Mouse (Mus musculus) midbrain, embryonic 14.5 days (tissue): ENCODE measurements at regions not wholly inside any gene's neighbourhood (a gene's known extent, or its start where the extent isn't known, plus 50 kb on each side); places are given as distances from the start of the nearest gene placed in this dataset.

Experiments used
- ATAC-seq: fragments of 200-750 bp; cut with Nextera tagmentation; 2 replicates; pipeline ENCODE4 v1.8.0; 2017; ENCODE audit warnings: moderate number of reproducible peaks, moderate library complexity; ENCODE audit not compliant: low FRiP score, low TSS enrichment
- DNase-seq: peaks from one replicate; pipeline ENCODE4 v3.0.0-alpha.2; 2015
- H3K27ac ChIP-seq: fragments of 300-500 bp; sonication (generic); replicated peaks from 2 replicates; pipeline ENCODE4 v1.5.1; 2014; ENCODE audit warnings: mild to moderate bottlenecking, low read depth, low read length, moderate library complexity
- H3K27me3 ChIP-seq: fragments of 300-500 bp; sonication (generic); 2 replicates; pipeline ENCODE4 v1.6.1; 2014; ENCODE audit warnings: low read length, control low read depth, mixed read lengths; ENCODE audit not compliant: control insufficient read depth, insufficient read depth
- H3K36me3 ChIP-seq: fragments of 300-500 bp; sonication (generic); 2 replicates; pipeline ENCODE4 v1.6.1; 2014; ENCODE audit warnings: low read length, control low read depth; ENCODE audit not compliant: control insufficient read depth, insufficient read depth
- H3K4me1 ChIP-seq: fragments of 300-500 bp; sonication (generic); 2 replicates; pipeline ENCODE4 v1.6.1; 2014; ENCODE audit warnings: mild to moderate bottlenecking, antibody characterized with exemption, low read length, control low read depth; ENCODE audit not compliant: control insufficient read depth, insufficient read depth
- H3K4me2 ChIP-seq: fragments of 300-500 bp; sonication (generic); 2 replicates; pipeline ENCODE4 v1.6.1; 2014; ENCODE audit warnings: mild to moderate bottlenecking, low read length, moderate library complexity
- H3K4me3 ChIP-seq: fragments of 300-500 bp; sonication (generic); replicated peaks from 2 replicates; pipeline ENCODE4 v1.5.1; 2014; ENCODE audit warnings: low read depth, low read length
- H3K9ac ChIP-seq: fragments of 300-500 bp; sonication (generic); replicated peaks from 2 replicates; pipeline ENCODE4 v1.6.1; 2014; ENCODE audit warnings: mild to moderate bottlenecking, low read length, moderate library complexity
- H3K9me3 ChIP-seq: fragments of 300-500 bp; sonication (generic); 2 replicates; pipeline ENCODE4 v1.6.1; 2016; ENCODE audit warnings: low read length, control low read depth, mixed read lengths; ENCODE audit not compliant: control insufficient read depth
- WGBS: fragments of 180-500 bp; shearing (Covaris S2); extraction: QIAGEN DNeasy Blood & Tissue Kit; methylation state at CpG from one replicate; pipeline ENCODE4 v1.1.7; 2014; 5-methylcytosine and 5-hydroxymethylcytosine counted together

- Histone ChIP-seq H3K27me3 (no peaks in the 10 kb centered on the region), H3K4me2 (no peak overlapping the region), H3K27ac (no peak overlapping the region), H3K9me3 (no peaks in the 10 kb centered on the region), H3K36me3 (no peaks in the 10 kb centered on the region), H3K9ac (no peak overlapping the region), H3K4me1 (peaks cover 7% of the 10 kb centered on the region; the same call in 1 of the 2 replicates), H3K4me3 (no peak overlapping the region)
- DNase-seq (no peak), ATAC-seq (no peak)
- WGBS = 0% methylated on average over 1 of the region's 1 CpGs
These were observed 383.1 kb upstream of the Actbl2 start for GRCm38 (mm10) chr13:110871776-110872135.

DNA sequence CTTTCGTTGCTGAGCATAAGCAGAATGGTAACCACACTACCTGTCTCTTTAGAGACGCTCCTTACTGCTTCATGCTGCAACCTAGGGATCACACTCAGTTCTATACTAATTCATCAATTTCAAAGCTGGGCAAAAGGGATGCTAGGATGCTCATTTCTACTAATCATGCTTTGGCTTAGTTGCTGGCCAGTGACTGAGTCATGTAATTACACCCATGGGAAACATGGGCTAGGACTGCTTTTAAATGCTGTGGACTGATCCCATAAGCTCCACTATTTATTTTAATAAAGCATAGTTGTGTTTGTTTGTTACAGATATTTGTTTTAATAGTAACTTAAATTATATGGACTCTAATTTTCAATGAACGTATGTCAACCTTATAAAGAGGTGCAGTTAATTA is 373.2 kb upstream of the Actbl2 start:
- Histone ChIP-seq H3K27me3 (no peaks in the 10 kb centered on the region), H3K27ac (no peak overlapping the region), H3K4me3 (no peak overlapping the region), H3K9me3 (no peaks in the 10 kb centered on the region), H3K4me1 (no peaks in the 10 kb centered on the region), H3K4me2 (no peak overlapping the region), H3K36me3 (no peaks in the 10 kb centered on the region), H3K9ac (no peak overlapping the region)
- WGBS = 80% methylated on average over 3 of the region's 3 CpGs
- ATAC-seq (no peak), DNase-seq (no peak)

DNA sequence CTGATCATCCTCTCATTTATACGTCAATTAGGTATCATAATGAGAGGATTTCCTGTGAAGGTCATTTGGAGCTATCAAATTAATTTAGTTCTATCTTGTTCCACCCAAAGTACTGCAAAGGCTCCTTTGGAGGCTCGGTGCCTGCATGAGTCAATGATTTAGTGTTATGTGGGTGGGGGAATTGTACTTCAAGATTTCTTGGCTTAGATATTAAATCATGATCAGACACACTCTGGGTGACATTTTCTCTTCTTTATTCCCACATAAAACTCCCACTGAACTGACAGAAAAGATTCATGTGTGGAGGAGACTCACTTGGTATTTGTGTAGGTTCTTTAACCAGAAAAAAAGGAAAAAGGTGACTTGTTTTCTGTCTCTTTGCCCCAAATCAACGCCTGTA is 372.6 kb upstream of the Actbl2 start:
- DNase-seq (no peak), ATAC-seq (no peak)
- Histone ChIP-seq H3K4me2 (no peak overlapping the region), H3K27me3 (no peaks in the 10 kb centered on the region), H3K9ac (no peak overlapping the region), H3K4me1 (no peaks in the 10 kb centered on the region), H3K36me3 (no peaks in the 10 kb centered on the region), H3K27ac (no peak overlapping the region), H3K4me3 (no peak overlapping the region), H3K9me3 (no peaks in the 10 kb centered on the region)
- 84% methylated on average over 3 of the region's 3 CpGs for WGBS

- Histone ChIP-seq H3K9ac (no peak overlapping the region), H3K27me3 (no peaks in the 10 kb centered on the region), H3K4me3 (no peak overlapping the region), H3K27ac (no peak overlapping the region), H3K4me2 (no peak overlapping the region), H3K9me3 (no peaks in the 10 kb centered on the region), H3K4me1 (no peaks in the 10 kb centered on the region), H3K36me3 (no peaks in the 10 kb centered on the region)
- ATAC-seq (no peak), DNase-seq (no peak)
- whole genome bisulfite sequencing = 84% methylated on average over 10 of the region's 10 CpGs
These were observed 372.1 kb upstream of the Actbl2 start for GRCm38 (mm10) chr13:110882661-110883172.

- Histone ChIP-seq H3K9ac (no peak overlapping the region), H3K9me3 (no peaks in the 10 kb centered on the region), H3K27ac (no peak overlapping the region), H3K27me3 (no peaks in the 10 kb centered on the region), H3K4me2 (no peak overlapping the region), H3K4me1 (0 out of 2 replicates have a peak, but pooled peaks cover 3% of the 10 kb centered on the region), H3K4me3 (no peak overlapping the region), H3K36me3 (no peaks in the 10 kb centered on the region)
- DNase-seq (no peak), ATAC-seq (no peak)
- 90% methylated on average over 6 of the region's 6 CpGs for WGBS
These were observed 360.9 kb upstream of the Actbl2 start for GRCm38 (mm10) chr13:110893909-110894308.

- ATAC-seq (no peak), DNase-seq (no peak)
- 92% methylated on average over 6 of the region's 6 CpGs for WGBS
- no peaks in the 10 kb centered on the region for H3K27me3 ChIP-seq
- H3K9ac ChIP-seq = no peak overlapping the region
- no peaks in the 10 kb centered on the region for H3K36me3 ChIP-seq
- H3K27ac ChIP-seq = no peak overlapping the region
- H3K4me2 ChIP-seq = no peak overlapping the region
- H3K9me3 ChIP-seq = no peaks in the 10 kb centered on the region
- 0 out of 2 replicates have a peak, but pooled peaks cover 3% of the 10 kb centered on the region for H3K4me1 ChIP-seq
- H3K4me3 ChIP-seq = no peak overlapping the region
These were observed 359.5 kb upstream of the Actbl2 start for GRCm38 (mm10) chr13:110895349-110895748.

- Histone ChIP-seq H3K27ac (no peak overlapping the region), H3K4me2 (no peak overlapping the region), H3K4me3 (no peak overlapping the region), H3K36me3 (no peaks in the 10 kb centered on the region), H3K9me3 (no peaks in the 10 kb centered on the region), H3K27me3 (no peaks in the 10 kb centered on the region), H3K4me1 (0 out of 2 replicates have a peak, but pooled peaks cover 3% of the 10 kb centered on the region), H3K9ac (no peak overlapping the region)
- ATAC-seq = no peak
- no peak for DNase-seq
- WGBS = 78% methylated on average over 8 of the region's 8 CpGs
These were observed 358.9 kb upstream of the Actbl2 start for GRCm38 (mm10) chr13:110895900-110896299.

GRCm38 (mm10) chr13:110897621-110898020 is 357.2 kb upstream of the Actbl2 start:
- no peak overlapping the region for H3K4me2 ChIP-seq
- 0 out of 2 replicates have a peak, but pooled peaks cover 3% of the 10 kb centered on the region for H3K4me1 ChIP-seq

GRCm38 (mm10) chr13:110902994-110903644 is 351.7 kb upstream of the Actbl2 start:
- no peaks in the 10 kb centered on the region for H3K9me3 ChIP-seq
- H3K4me1 ChIP-seq = no peaks in the 10 kb centered on the region
- H3K27me3 ChIP-seq = no peaks in the 10 kb centered on the region
- H3K9ac ChIP-seq = no peak overlapping the region
- no peak overlapping the region for H3K4me2 ChIP-seq
- no peak overlapping the region for H3K4me3 ChIP-seq
- DNase-seq (peak; percentile 58), ATAC-seq (no peak)
- no peak overlapping the region for H3K27ac ChIP-seq
- H3K36me3 ChIP-seq = no peaks in the 10 kb centered on the region
- WGBS = 77% methylated on average over 7 of the region's 7 CpGs

More at GRCm38 (mm10) chr13:110897621-110898020, 357.2 kb upstream of the Actbl2 start:
- Histone ChIP-seq H3K9me3 (no peaks in the 10 kb centered on the region), H3K27ac (no peak overlapping the region), H3K4me3 (no peak overlapping the region), H3K36me3 (no peaks in the 10 kb centered on the region), H3K9ac (no peak overlapping the region), H3K27me3 (no peaks in the 10 kb centered on the region)
- DNase-seq (no peak), ATAC-seq (no peak)
- 62% methylated on average over 4 of the region's 4 CpGs for WGBS
